Mouse (Mus musculus): ENCODE measurements at regions not wholly inside any gene's neighbourhood (a gene's known extent, or its start where the extent isn't known, plus 50 kb on each side); places are given as distances from the start of the nearest gene placed in this dataset. TPM values are rescaled to one million over a fixed set of nuclear protein-coding genes. Genes with fewer than 3 reads are reported as not detected.

GRCm38 (mm10) chr6:19547589-19547988, 681.5 kb downstream of the Ankrd7 start:
- Histone ChIP-seq H3K9ac (replicated peaks) (no peak overlapping the region), H3K9me3 (no peaks in the 10 kb centered on the region), H3K4me2 (replicated peaks) (no peak overlapping the region), H3K4me3 (no peak overlapping the region), H3K27me3 (no peaks in the 10 kb centered on the region), H3K4me1 (no peaks in the 10 kb centered on the region), H3K27ac (replicated peaks) (no peak overlapping the region), H3K36me3 (no peaks in the 10 kb centered on the region)
- 0 out of 2 replicates have a peak, but pooled peaks have one; percentile 29 for ATAC-seq (replicated peaks)
- WGBS, result 84% methylated on average over 1 of the region's 1 CpGs

- Histone ChIP-seq H3K27me3 (no peaks in the 10 kb centered on the region), H3K9me3 (no peaks in the 10 kb centered on the region), H3K4me1 (no peaks in the 10 kb centered on the region), H3K36me3 (no peaks in the 10 kb centered on the region), H3K4me2 (replicated peaks) (no peak overlapping the region), H3K27ac (replicated peaks) (no peak overlapping the region), H3K9ac (replicated peaks) (no peak overlapping the region), H3K4me3 (no peak overlapping the region)
- ATAC-seq (replicated peaks), result peak; percentile 81
These were observed 685.8 kb downstream of the Ankrd7 start for GRCm38 (mm10) chr6:19551932-19552331.

DNA sequence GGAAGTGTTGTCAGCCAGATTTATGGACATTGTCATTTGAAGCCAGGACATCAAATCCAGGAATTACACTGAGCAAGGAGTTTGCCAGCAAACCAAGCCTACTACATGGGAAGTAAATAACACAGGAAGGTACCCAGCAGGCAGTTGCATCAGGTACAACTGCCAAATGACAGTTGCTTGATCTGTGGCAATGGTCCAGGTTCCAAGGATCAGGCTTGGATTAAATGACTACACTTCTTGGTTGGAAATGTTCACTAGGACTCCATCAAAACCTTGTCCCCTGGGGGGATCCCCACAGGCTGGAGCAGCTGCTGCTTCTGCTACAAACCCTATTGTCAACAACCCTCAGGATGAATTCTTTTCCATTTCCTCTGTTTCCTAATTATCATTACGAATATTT, 713.3 kb downstream of the Ankrd7 start:
- no peak overlapping the region for H3K4me3 ChIP-seq
- H3K4me2 ChIP-seq (replicated peaks), result no peak overlapping the region
- no peaks in the 10 kb centered on the region for H3K36me3 ChIP-seq
- no peaks in the 10 kb centered on the region for H3K27me3 ChIP-seq
- no peak for ATAC-seq (replicated peaks)
- WGBS, result 68% methylated on average over 1 of the region's 1 CpGs
- no peak overlapping the region for H3K9ac ChIP-seq (replicated peaks)
- no peaks in the 10 kb centered on the region for H3K4me1 ChIP-seq
- no peak overlapping the region for H3K27ac ChIP-seq (replicated peaks)
- no peaks in the 10 kb centered on the region for H3K9me3 ChIP-seq

GRCm38 (mm10) chr6:19579887-19580286, 713.8 kb downstream of the Ankrd7 start:
- ATAC-seq (replicated peaks), result no peak
- Histone ChIP-seq H3K36me3 (no peaks in the 10 kb centered on the region), H3K4me2 (replicated peaks) (no peak overlapping the region), H3K4me3 (no peak overlapping the region), H3K4me1 (no peaks in the 10 kb centered on the region), H3K27me3 (no peaks in the 10 kb centered on the region), H3K9me3 (no peaks in the 10 kb centered on the region), H3K27ac (replicated peaks) (no peak overlapping the region), H3K9ac (replicated peaks) (no peak overlapping the region)
- WGBS, result 87% methylated on average over 1 of the region's 1 CpGs

Small RNAs in the stretch of these regions (microRNA-seq; reads per million reads assigned to microRNA genes)
- gene Mir6370, result not detected

Data from forebrain, embryonic 15.5 days (tissue).